Mouse (Mus musculus) olfactory bulb, adult 2 months (tissue): Measurements from ENCODE around the gene Btbd11.

Experiments
- CTCF ChIP-seq: fragments of 200-500 bp; IDR thresholded peaks from 2 replicates; pipeline ENCODE4 v1.5.1; 2012; ENCODE audit warnings: low read depth, mild to moderate bottlenecking, low read length, moderate library complexity; ENCODE audit not compliant: insufficient read depth
- POLR2A ChIP-seq: fragments of 200-500 bp; IDR thresholded peaks from 2 replicates; pipeline ENCODE4 v1.6.1; 2012; ENCODE audit warnings: mild to moderate bottlenecking, low read depth, low read length, moderate library complexity; ENCODE audit not compliant: insufficient read depth

DNA sequence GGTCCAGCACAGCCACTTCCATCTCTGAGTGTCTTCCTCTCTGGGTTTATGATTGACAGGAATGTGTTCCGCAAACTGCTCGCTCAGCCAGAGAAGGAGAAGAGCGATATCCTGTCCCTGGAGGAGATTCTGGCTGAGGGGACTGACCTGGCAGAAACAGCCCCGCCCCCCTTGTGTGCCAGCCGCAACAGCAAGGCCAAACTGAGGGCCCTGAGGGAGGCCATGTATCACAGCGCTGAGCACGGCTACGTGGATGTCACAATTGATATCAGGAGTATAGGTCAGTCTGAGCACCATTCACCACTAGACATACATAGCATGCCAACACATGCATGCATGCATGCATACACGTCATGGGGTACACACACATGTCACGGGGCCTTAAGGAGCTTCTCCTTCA is 245.4 kb downstream of the Btbd11 start:
- TF ChIP-seq CTCF (no peak), POLR2A (no peak)
